Comparison of ENCODE assay signal across 11 mouse cellular contexts in genomic region chr2:118887440-118887839, GRCm38 (mm10). TPM values are rescaled to one million over a fixed set of nuclear protein-coding genes. Genes with fewer than 3 reads are reported as not detected.
DNase-seq lines count a peak whose midpoint lies in the region; ATAC-seq and TF ChIP-seq lines count a peak whose summit lies in the region.
"Had no signal": no experiment of that assay in that cellular context is flagged by ENCODE, and none has a peak within 500 bp of the region (broad histone marks: within the 10 kb centered on the region; RNA-seq: fewer than 3 reads in every experiment).

No protein-coding gene starts in this region.

- WGBS in heart, embryonic 16.5 days: 55% methylated on average over 13 of the region's 13 CpGs

- no peaks in the 10 kb centered on the region for H3K36me3 ChIP-seq in heart, embryonic 16.5 days (ENCODE audit: control insufficient read depth, insufficient read depth)
- peaks cover 2% of the 10 kb centered on the region for H3K36me3 ChIP-seq in G1E (replicated peaks)
- H3K36me3 ChIP-seq: lung, embryonic 15.5 days had no signal

- H3K27me3 ChIP-seq in heart, embryonic 16.5 days (ENCODE audit: control insufficient read depth, insufficient read depth, low read length): peaks cover 9% of the 10 kb centered on the region; the same call in 1 of the 2 replicates
- no peaks in the 10 kb centered on the region for H3K27me3 ChIP-seq in G1E (ENCODE audit: insufficient read depth, low read length)

- no peak for DNase-seq in heart, adult 18-20 months
- DNase-seq in G1E (ENCODE audit: low spot score): no peak
- DNase-seq in liver: peak; percentile 73
- DNase-seq in left cerebral cortex, adult 18-20 months (ENCODE audit: low spot score in 2 of 2): no peak
- no peak for DNase-seq in right cerebral cortex, postnatal 14 days
- DNase-seq: cerebellum, postnatal 10 days; gastrocnemius, postnatal 36 days; kidney, adult 9 months had no signal

- no peaks in the 10 kb centered on the region for H3K9me3 ChIP-seq in heart, embryonic 16.5 days (replicated peaks; ENCODE audit: control insufficient read depth, low read length)
- no peaks in the 10 kb centered on the region for H3K9me3 ChIP-seq in G1E (replicated peaks)
- H3K9me3 ChIP-seq: lung, embryonic 15.5 days had no signal

- H3K27ac ChIP-seq in heart, embryonic 16.5 days (ENCODE audit: low read length): no peak overlapping the region
- H3K27ac ChIP-seq: lung, embryonic 15.5 days had no signal

- H3K4me3 ChIP-seq in heart, embryonic 16.5 days (ENCODE audit: low read length): 0 out of 2 replicates have a peak overlapping the region, but pooled peaks have one; percentile 13
- H3K4me3 ChIP-seq in G1E (ENCODE audit: low read depth, low read length): peak overlapping the region; percentile 68
- H3K4me3 ChIP-seq: lung, embryonic 15.5 days had no signal

- H3K9ac ChIP-seq in heart, embryonic 16.5 days (ENCODE audit: low read length): no peak overlapping the region
- H3K9ac ChIP-seq: lung, embryonic 15.5 days had no signal

- H3K4me1 ChIP-seq in heart, embryonic 16.5 days (ENCODE audit: control insufficient read depth, insufficient read depth, low read length): peaks cover 10% of the 10 kb centered on the region
- peaks cover 73% of the 10 kb centered on the region for H3K4me1 ChIP-seq in G1E (ENCODE audit: insufficient read depth, low read depth, low read length)

- peak overlapping the region; percentile 50 for H3K4me2 ChIP-seq in heart, embryonic 16.5 days (ENCODE audit: low read depth, low read length)
- H3K4me2 ChIP-seq: lung, embryonic 15.5 days had no signal

- TF ChIP-seq CTCF in G1E (IDR thresholded peaks at IDR 0.05; ENCODE audit: low read depth, low read length): no peak

- no peak for ATAC-seq in heart, embryonic 16.5 days (replicated peaks; ENCODE audit: extremely low read depth, insufficient read depth, low FRiP score)
- no peak; the same call in 1 of the 2 replicates for ATAC-seq in G1E (ENCODE audit: extremely low read depth, insufficient number of reproducible peaks, low FRiP score, poor library complexity, severe bottlenecking)
- peak; percentile 46 for ATAC-seq in erythroblast, adult 5-6 weeks (replicated peaks; ENCODE audit: low FRiP score, poor library complexity, severe bottlenecking)

RNA-seq across cellular contexts. Expression of gene Bahd1, which starts 12.7 kb away (rescaled TPM):
- 3.7 and 4.1 TPM in 2 replicates for polyA plus RNA-seq in heart, embryonic 16.5 days (2015; fragmentation: Nextera tagmentation; extraction: Ambion mirVana)
- 10 to 100 TPM; 17.5 to 18.6 TPM for total RNA-seq in heart, adult 18-20 months (2021)
- total RNA-seq in G1E (2014; fragmentation: Nextera tagmentation) (38.2 and 53.9 TPM in 2 replicates), G1E (2017) (11.0 and 12.5 TPM in 2 replicates)
- polyA plus RNA-seq in G1E (2012): 135 and 153 TPM in 2 replicates
- 1.3 and 2.3 TPM in 2 replicates for total RNA-seq in erythroblast, adult 5-6 weeks (2015; ENCODE audit: low replicate concordance)
- total RNA-seq in erythroblast, adult 5-6 weeks (2017; ENCODE audit: low replicate concordance): 3.2 and 4.3 TPM in 2 replicates
- 10 to 100 TPM; 53.2 to 61.6 TPM for total RNA-seq in left cerebral cortex, adult 18-20 months (2021)

RNA-seq across cellular contexts. Expression of gene Ivd, which starts 25.7 kb away (rescaled TPM):
- polyA plus RNA-seq in heart, embryonic 16.5 days (2015; fragmentation: Nextera tagmentation; extraction: Ambion mirVana): 97.4 and 107 TPM in 2 replicates
- 100 to 1,000 TPM; 410 to 473 TPM for total RNA-seq in heart, adult 18-20 months (2021)
- total RNA-seq in G1E (2014; fragmentation: Nextera tagmentation) (13.4 and 18.5 TPM in 2 replicates), G1E (2017) (22.2 and 25.4 TPM in 2 replicates)
- polyA plus RNA-seq in G1E (2012): 11.4 and 11.5 TPM in 2 replicates
- 1.9 and 8.1 TPM in 2 replicates for total RNA-seq in erythroblast, adult 5-6 weeks (2015; ENCODE audit: low replicate concordance)
- total RNA-seq in erythroblast, adult 5-6 weeks (2017; ENCODE audit: low replicate concordance): 4.2 and 4.8 TPM in 2 replicates
- 10 to 100 TPM; 63.1 to 68.5 TPM for total RNA-seq in left cerebral cortex, adult 18-20 months (2021)

RNA-seq across cellular contexts. Expression of gene Chst14, which starts 38.9 kb away (rescaled TPM):
- polyA plus RNA-seq in heart, embryonic 16.5 days (2015; fragmentation: Nextera tagmentation; extraction: Ambion mirVana): 17.1 and 18.0 TPM in 2 replicates
- 1 to 10 TPM; 6.9 to 7.9 TPM for total RNA-seq in heart, adult 18-20 months (2021)
- 2.5 and 4.3 TPM in 2 replicates for total RNA-seq in G1E (2014; fragmentation: Nextera tagmentation)
- 1.2 and 1.3 TPM in 2 replicates for total RNA-seq in G1E (2017)
- polyA plus RNA-seq in G1E (2012): 4.9 and 7.0 TPM in 2 replicates
- total RNA-seq in erythroblast, adult 5-6 weeks (2015; ENCODE audit: low replicate concordance): 1.5 and 2.7 TPM in 2 replicates
- 0.43 TPM in 1 of 2 replicates, not detected in the other for total RNA-seq in erythroblast, adult 5-6 weeks (2017; ENCODE audit: low replicate concordance)
- total RNA-seq in left cerebral cortex, adult 18-20 months (2021): 1 to 10 TPM; 1.8 to 2.9 TPM

Comparison
In these comparisons a context has a peak if more than half of its experiments do, and no peak if none do; other contexts are left out.
1. RNA of gene Ivd, which starts 25.7 kb away (total RNA-seq): 410 to 473 TPM in heart, adult 18-20 months; 63.1 to 68.5 TPM in left cerebral cortex, adult 18-20 months, 13.4 to 25.4 TPM in G1E and 1.9 to 8.1 TPM in erythroblast, adult 5-6 weeks; every median in the first group is over 4 times any median in the second.